Mouse (Mus musculus): ENCODE results near the gene Brpf3.

Gene Brpf3

DNA sequence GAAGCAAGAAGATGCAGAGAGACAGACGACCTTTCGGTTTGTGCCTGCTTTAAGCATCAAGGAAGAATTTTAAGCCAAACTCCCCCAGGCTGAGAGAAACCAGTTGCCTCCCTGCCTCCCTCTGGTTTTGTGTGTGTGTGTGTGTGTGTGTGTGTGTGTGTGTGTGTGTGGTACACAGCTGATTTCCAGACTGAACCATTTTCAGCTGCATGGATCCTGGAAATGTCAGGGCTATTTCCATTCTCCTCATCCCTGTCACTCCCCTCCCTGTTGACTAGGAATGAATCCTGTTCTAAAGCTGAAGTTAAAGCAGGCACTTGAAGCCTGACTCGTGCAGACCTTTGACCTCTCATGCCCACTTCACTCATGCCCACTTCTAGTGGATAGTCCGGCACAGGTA, 73.3 kb downstream of the Brpf3 start:
- no peak for DNase-seq (ENCODE audit: low read depth)

DNA sequence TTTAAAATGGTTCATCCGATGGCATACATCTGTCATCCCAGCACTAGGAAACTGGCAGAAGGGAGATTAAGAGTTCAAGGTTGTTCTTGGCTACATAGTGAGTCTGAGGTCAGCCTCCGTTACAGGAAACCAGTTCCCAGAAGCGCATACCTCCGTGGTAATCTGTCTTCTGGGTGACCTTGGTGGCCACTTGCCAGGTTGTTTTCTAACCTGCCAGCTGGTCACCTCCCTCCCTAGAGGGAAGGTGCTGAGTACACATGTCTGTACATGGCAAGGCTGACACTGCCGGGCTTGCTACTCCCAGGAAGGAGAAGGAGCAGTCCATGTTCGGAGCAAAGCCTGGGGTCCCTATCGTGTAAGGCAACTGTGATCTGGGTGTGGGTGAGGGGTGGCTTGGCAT, 73.9 kb downstream of the Brpf3 start:
- no peak for DNase-seq (ENCODE audit: low read depth)

DNA sequence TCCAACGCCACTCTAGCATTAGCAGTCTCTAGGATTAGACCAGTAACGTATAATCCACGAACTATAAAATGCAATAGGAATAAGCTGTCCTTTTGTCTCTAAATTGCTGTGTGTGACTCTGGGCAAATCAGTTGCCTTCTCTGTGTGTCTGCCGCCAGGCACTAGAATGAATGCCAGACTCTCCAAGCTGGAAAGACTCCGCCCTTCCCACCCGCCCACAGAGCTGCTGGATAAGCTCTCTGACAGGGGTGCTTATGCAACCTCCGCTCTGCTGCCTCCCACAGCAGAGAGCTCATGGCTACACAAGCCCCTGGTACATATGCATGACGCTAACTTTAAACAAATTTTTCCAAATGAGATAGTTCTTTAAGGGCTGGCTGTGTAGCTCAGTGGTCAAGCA, 74.4 kb downstream of the Brpf3 start:
- no peak for DNase-seq (ENCODE audit: low read depth)

DNA sequence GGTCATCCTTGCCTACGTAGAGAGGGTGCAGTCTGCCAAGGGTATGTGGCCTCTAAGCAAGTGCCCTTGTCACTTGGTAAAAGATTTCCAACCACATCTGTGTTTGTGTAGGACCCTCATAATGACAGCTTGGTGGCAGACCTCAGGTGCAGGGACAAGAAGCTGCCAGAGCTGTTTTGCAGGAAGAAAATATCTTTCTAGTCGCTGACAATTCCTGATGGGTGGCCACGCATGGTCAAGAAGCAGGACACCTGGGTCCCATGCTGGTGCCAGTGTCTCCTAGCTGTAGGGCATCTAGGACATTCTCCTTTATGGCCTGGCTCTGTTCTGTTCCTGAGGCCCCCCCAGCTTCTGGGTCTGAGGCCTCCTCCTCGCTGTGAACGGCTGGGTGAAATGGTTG, 75.4 kb downstream of the Brpf3 start:
- no peak for DNase-seq (ENCODE audit: low read depth)

DNA sequence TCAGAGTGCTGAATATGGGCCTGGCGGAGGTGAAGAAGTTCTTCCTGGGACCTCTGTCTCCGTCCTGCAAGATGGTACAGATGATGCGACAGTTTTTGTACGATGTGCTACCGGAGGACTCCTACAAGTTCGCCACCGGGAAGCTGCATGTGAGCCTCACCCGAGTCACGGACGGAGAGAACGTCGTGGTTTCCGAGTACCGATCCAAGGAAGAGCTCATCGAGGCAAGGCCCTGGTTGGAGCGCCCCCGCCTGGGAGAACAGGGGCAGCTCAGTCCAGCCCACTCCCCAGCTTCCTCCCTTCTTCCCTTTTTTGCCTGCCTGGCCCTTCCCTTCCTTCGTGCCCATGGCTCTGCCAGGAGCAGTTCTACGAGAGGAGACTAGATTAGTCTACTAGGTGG, 75.9 kb downstream of the Brpf3 start:
- DNase-seq (ENCODE audit: low read depth) = peak; percentile 40

DNA sequence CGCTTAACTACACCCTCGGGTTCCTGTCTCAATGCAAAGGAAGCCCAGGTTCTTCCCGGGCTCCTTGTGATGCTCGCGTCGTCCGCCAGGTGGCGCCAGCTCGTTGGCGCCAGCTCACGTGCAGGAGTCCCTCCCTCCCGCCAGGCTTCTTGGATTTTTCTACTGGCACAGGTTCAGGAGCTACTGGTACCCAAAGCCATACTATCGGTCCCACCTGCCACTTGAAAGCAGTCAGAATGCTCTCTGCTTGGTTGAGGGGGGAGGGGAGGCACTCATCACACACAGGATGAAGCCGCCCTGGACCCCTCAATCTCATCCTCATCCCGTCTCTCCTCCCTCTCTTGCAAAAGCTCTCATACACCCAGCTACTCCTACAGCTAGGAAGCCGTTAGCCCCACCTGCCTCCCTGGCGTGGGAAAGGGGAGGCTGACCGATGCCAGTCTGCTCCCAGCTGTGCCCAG, 79.1 kb downstream of the Brpf3 start:
- peak; percentile 86 for DNase-seq (ENCODE audit: low read depth)

DNA sequence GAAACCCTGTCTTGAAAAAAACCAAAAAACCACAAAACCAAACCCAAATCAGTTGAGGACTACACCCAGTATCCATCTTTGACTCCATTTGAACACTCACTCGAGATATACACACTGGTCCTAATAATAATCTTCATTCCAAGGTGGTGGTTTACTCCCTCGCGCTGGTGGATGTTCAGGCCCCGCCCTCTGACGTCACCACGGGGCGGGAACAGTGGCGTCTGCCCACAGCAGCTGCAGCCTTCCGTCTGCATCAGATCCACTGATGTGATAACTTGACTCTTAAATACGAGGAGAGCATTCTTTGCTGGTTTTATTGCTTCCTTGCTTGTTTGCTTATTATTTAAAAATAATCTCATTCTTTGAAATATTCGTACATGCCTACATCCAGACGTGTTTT, 81.4 kb downstream of the Brpf3 start:
- DNase-seq (ENCODE audit: low read depth) = peak; percentile 92

DNA sequence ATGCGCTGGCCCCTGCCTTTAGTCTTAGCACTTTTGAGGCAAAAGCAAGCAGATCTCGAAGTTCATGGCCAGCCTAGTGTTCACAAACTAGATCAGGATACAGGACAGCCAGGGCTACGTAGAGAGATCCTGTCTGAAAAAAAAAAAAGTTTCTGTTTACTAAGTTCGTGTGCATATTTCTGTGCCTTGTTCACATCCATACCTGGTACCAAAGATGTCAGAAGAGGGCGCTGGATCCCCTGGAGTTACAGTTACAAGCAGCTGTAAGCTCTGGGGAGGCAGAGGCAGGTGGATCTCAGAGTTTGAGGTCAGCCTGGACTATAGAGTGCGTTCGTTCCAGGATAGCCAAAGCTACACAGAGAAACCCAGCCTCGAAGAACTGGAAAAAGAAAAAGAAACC, 81.9 kb downstream of the Brpf3 start:
- peak; percentile 68 for DNase-seq (ENCODE audit: low read depth)

DNA sequence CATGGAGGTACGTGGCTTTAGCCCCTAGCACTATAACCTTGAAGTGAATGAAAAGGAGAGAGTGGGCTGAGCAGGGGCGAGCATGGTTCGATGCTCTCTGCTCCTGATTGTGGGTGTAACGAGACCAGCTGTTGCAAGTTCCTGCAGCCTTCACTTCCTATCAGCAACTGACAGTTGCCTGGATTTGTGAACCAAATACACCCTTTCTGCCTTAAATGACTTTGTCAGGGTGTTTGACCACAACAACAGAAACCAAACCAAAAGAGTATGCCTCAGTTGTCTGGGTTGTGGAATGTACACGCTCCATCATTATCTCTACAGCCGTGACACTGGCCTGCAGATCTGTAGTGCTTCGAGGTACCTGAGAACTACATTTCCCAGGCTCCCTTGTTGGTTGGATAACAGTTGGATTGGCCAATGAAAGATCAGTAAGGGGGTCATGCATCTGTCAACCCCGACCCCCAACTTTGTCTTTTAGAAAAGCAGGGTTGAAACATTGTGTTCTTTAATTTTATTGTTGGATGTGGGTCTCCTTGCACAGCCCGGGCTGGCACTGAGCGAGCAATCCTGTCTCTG, 83.1 kb downstream of the Brpf3 start:
- no peak for DNase-seq (ENCODE audit: low read depth)

DNA sequence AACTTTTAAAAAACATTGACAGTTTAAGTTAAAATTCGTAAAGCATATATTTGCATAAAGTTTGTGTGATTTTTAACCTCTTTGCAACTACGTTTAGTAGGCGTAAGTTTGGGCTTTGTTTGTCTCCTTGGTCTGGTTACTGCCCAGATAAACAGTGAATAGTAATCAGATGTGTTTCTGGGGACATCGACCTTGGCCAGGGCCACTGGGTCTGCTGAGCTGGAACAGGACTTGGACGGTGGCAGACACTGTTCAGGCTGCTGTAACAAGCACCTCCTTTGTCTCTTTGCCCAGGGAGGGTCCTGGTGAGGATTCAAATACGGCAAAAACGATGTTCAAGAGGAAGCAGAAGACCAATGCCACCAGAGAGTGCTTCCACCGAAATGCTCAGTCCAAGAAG, 84.3 kb downstream of the Brpf3 start:
- DNase-seq (ENCODE audit: low read depth) = no peak

DNA sequence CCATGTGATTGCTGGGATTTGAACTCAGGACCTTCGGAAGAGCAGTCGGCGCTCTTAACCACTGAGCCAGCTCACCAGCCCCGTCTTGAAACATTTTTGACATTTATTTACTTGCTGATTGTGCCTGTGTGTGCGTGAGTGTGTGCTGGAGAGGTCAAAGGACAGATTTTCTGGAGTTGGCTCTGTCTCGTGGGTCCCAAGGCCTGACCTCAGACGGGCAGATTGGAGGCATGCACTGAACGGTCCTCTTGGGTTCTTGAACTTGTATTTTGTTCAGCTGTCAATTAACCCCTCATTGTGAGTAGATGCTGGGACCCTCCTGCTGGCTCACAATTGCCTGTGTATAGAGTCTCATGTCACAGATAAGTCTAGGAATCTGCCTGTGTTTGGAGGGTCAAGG, 85.4 kb downstream of the Brpf3 start:
- no peak for DNase-seq (ENCODE audit: low read depth)
